Mouse (Mus musculus) liver, embryonic 14.5 days (tissue): ENCODE data around the gene Phactr4. TPM values are rescaled to one million over a fixed set of nuclear protein-coding genes. Genes with fewer than 3 reads are reported as not detected.

Experiments
- ATAC-seq: fragments of 200-750 bp; cut with Nextera tagmentation; 2 replicates; pipeline ENCODE4 v1.8.0; 2017; ENCODE audit warnings: moderate number of reproducible peaks, mild to moderate bottlenecking, moderate library complexity; ENCODE audit not compliant: insufficient read depth
- DNase-seq, 3 experiments: peaks; one replicate each; pipeline ENCODE4 v3.0.0-alpha.2; 2012 to 2013; ENCODE audit warnings: low read depth in 3 of 3, low spot score in 3 of 3
- H3K27ac ChIP-seq: fragments of 300-500 bp; sonication (generic); 2 replicates; pipeline ENCODE4 v1.5.1; 2014; ENCODE audit warnings: moderate library complexity, mild to moderate bottlenecking, control low read depth, inconsistent platforms
- H3K27me3 ChIP-seq: fragments of 300-500 bp; sonication (generic); 2 replicates; pipeline ENCODE4 v1.6.1; 2014; ENCODE audit warnings: mild to moderate bottlenecking, low read length, moderate library complexity; ENCODE audit not compliant: control insufficient read depth, insufficient read depth
- H3K36me3 ChIP-seq: fragments of 300-500 bp; sonication (generic); replicated peaks from 2 replicates; pipeline ENCODE4 v1.6.1; 2014; ENCODE audit warnings: low read depth; ENCODE audit not compliant: control insufficient read depth, insufficient read depth
- H3K4me1 ChIP-seq, 2 experiments: fragments of 200-500 bp in 1 of 2; fragments of 300-500 bp in 1 of 2; sonication (generic) in 1 of 2; replicated peaks; 2 replicates each; pipeline ENCODE4 v1.6.1; 2012 to 2014; ENCODE audit warnings: antibody characterized with exemption in 1 of 2, inconsistent platforms in 1 of 2, low read length in 1 of 2; ENCODE audit not compliant: control insufficient read depth in 2 of 2, insufficient read depth in 2 of 2
- H3K4me2 ChIP-seq: fragments of 300-500 bp; sonication (generic); 2 replicates; pipeline ENCODE4 v1.6.1; 2014; ENCODE audit warnings: low read depth, mild to moderate bottlenecking, control low read depth, moderate library complexity
- H3K4me3 ChIP-seq, 2 experiments: fragments of 200-500 bp in 1 of 2; fragments of 300-500 bp in 1 of 2; sonication (generic) in 1 of 2; 2 replicates each; pipeline ENCODE4 v1.5.1; 2012 to 2014; ENCODE audit warnings: low read depth in 2 of 2, low read length in 2 of 2, mild to moderate bottlenecking in 2 of 2, control low read depth in 1 of 2, inconsistent platforms in 1 of 2, moderate library complexity in 1 of 2; ENCODE audit not compliant: insufficient read depth in 1 of 2
- H3K9ac ChIP-seq: fragments of 300-500 bp; sonication (generic); replicated peaks from 2 replicates; pipeline ENCODE4 v1.6.1; 2014; ENCODE audit warnings: mild to moderate bottlenecking, control low read depth, moderate library complexity
- H3K9me3 ChIP-seq: fragments of 300-500 bp; sonication (generic); 2 replicates; pipeline ENCODE4 v1.6.1; 2016; ENCODE audit warnings: low read length, mixed read lengths; ENCODE audit not compliant: control insufficient read depth
- CTCF ChIP-seq: IDR thresholded peaks from 2 replicates; pipeline ENCODE4 v1.5.1; 2016; ENCODE audit warnings: antibody characterized with exemption, low read depth, control low read depth
- EP300 ChIP-seq: IDR thresholded peaks from 2 replicates; pipeline ENCODE4 v1.6.1; 2016; ENCODE audit warnings: antibody characterized with exemption, low read depth
- WGBS: fragments of 180-500 bp; shearing (Covaris S2); extraction: QIAGEN DNeasy Blood & Tissue Kit; methylation state at CpG from one replicate; pipeline ENCODE4 v1.1.7; 2014; ENCODE audit not compliant: insufficient replicate concordance; 5-methylcytosine and 5-hydroxymethylcytosine counted together
- polyA plus RNA-seq, 2 experiments: library from polyadenylated mRNA; depleted of rRNA in 1 of 2; stranded (reverse) in 1 of 2; unstranded in 1 of 2; fragments of >200 nt; fragmentation: Nextera tagmentation in 1 of 2; extraction: Ambion mirVana in 1 of 2; gene quantifications; 2 replicates each; pipeline versions ENCODE4 v1.2.1 to v1.2.3; 2012 to 2014

Phactr4 gene
- polyA plus RNA-seq, 2 experiments: 7.4 to 10.9 TPM

DNA sequence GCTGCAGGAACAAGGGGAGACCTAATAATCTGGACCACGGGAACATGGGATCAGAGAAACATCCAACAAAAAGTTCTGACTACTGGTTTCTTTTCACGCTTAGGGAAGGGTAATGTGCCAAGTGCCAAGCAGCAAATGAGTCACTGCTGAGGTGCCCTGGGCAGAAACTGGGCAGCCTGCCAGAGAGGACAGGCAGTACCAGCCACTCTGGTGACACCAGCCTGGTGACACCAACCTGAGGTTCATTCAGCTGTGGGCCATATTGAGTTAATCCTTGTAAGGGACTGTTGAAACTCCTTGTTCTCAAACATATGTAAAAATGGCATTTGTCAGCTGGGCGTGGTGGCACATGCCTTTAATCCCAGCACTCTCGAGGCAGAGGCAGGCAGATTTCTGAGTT, 67.7 kb downstream of the Phactr4 start:
- Histone ChIP-seq H3K27me3 (no peaks in the 10 kb centered on the region), H3K4me2 (no peak overlapping the region), H3K27ac (peak overlapping the region; percentile 93), H3K9ac (no peak overlapping the region), H3K4me1 (peaks cover 22 to 29% of the 10 kb centered on the region in 2 experiments), H3K4me3 (no peak overlapping the region), H3K9me3 (no peaks in the 10 kb centered on the region), H3K36me3 (peaks cover 30% of the 10 kb centered on the region)
- no peak for DNase-seq
- no peak for ATAC-seq
- whole genome bisulfite sequencing: 78% methylated on average over 4 of the region's 4 CpGs
- no peak for TF ChIP-seq CTCF
- no peak for TF ChIP-seq EP300

DNA sequence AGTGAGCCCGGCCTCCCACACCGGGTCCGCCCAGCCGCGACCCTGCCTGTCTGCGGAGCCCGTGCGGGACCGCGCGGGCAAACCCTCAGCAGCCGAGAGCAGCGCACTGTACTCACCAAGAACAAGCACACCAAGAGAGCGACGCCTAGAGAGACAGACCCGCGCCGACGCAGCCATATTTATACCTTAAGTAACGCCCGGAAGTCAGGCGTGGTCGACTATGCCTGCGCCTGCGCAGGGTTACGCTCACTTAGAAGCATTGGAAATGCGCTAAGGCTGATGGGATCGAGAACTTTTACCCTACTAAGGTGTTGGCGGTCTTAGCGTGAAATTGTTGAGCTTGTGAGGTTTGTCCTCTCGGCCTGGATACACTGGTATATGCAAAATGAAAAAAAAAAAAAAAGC, 68.8 kb downstream of the Phactr4 start, which contains the start of gene Rcc1:
Gene Rcc1, minus strand, starts transcription at position 125 of the 405 bp plus-strand sequence.
- TF ChIP-seq CTCF (peak; percentile 43; the same call in 1 of the 2 replicates), EP300 (no peak)
- peak within 1 kb of the TSS; percentile 55 for H3K4me2 ChIP-seq
- H3K9ac ChIP-seq: peak within 1 kb of the TSS; percentile 83
- H3K27me3 ChIP-seq: no peaks in the 10 kb centered on the region
- DNase-seq (peak; percentile 91 to 94 (median 91)), ATAC-seq (peak; percentile 79)
- WGBS: under 1% methylated on average over 31 of the region's 31 CpGs
- H3K36me3 ChIP-seq: peaks cover 27% of the 10 kb centered on the region
- no peaks in the 10 kb centered on the region for H3K9me3 ChIP-seq
- H3K27ac ChIP-seq: peak within 1 kb of the TSS; percentile 93
- peak within 1 kb of the TSS; percentile 83 to 96 for H3K4me3 ChIP-seq
- H3K4me1 ChIP-seq: peaks cover 22 to 29% of the 10 kb centered on the region in 2 experiments

DNA sequence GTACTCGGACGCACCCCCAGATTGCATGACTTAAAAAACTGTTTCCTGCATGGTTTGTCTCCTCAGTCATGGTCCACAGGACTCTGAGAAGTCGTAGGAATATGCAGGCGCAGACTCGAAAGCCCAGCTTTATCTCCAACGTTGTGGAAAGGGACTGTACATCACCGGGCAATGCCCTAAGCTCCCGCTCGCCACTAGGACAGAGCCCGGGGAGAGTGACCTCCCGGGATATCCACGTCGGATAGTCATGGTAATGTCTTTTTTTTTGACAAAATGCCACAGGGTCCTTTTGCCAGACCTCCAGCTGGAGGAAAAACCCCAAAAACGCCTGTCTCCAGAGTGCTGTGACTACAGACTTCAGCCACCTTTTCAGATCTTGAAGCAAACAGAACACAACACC, 69.5 kb downstream of the Phactr4 start:
- ATAC-seq (no peak), DNase-seq (no peak)
- Histone ChIP-seq H3K27ac (peak overlapping the region; percentile 93), H3K27me3 (no peaks in the 10 kb centered on the region), H3K4me1 (peaks cover 22 to 30% of the 10 kb centered on the region in 2 experiments), H3K36me3 (peaks cover 22% of the 10 kb centered on the region), H3K4me2 (peak overlapping the region; percentile 55), H3K9me3 (no peaks in the 10 kb centered on the region), H3K9ac (peak overlapping the region; percentile 83), H3K4me3 (peak overlapping the region; percentile 83 to 96)
- under 1% methylated on average over 14 of the region's 14 CpGs for WGBS
- no peak for TF ChIP-seq CTCF
- no peak for TF ChIP-seq EP300

DNA sequence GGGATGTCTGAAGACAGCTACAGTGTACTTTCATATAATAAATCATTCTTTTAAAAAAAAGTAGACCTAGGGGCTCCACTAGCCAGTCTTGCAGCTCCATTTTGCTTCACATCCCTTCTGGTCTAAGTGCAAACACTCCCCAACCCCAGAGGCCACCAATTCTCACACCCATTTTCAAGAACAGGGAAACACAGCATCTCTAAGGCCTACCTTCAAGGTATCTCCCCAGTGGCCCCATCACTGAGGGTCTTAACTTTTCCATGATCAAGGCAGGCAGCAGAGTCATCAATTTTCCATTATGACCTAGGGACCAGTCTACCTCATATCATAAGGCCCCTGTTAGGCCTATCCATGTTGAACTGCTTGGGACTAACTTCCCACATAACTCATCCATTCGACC, 70.9 kb downstream of the Phactr4 start:
- ATAC-seq: no peak
- peak overlapping the region; percentile 83 to 96 for H3K4me3 ChIP-seq

DNA sequence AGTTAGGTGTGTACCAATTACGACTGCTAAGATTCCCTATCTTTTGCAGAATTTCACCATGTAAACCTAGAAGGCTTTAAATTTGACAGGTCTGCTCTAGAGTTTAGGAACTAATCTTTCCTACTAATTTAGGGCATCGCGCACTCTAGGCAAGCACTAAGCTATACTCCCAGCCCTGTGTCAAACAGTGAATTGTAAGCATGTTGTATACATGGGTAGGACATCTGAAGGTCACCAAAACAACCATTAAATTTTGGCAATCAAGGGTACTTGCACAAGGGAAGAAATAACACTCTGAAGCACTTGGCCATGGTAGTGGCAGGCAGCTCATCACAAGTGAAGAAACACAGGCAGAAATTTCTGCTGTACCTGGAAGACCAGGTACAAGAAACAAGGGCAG, 71.4 kb downstream of the Phactr4 start:
- DNase-seq: no peak
- peaks cover 14% of the 10 kb centered on the region for H3K36me3 ChIP-seq
- no peaks in the 10 kb centered on the region for H3K9me3 ChIP-seq
- WGBS: 41% methylated on average over 3 of the region's 3 CpGs
- no peak overlapping the region; a peak in 1 of 4 replicates for H3K4me3 ChIP-seq
- TF ChIP-seq EP300: no peak
- no peak for TF ChIP-seq CTCF
- no peaks in the 10 kb centered on the region for H3K27me3 ChIP-seq
- no peak for ATAC-seq
- peak overlapping the region; percentile 55 for H3K4me2 ChIP-seq
- no peak overlapping the region; the same call in 1 of the 2 replicates for H3K9ac ChIP-seq
- peaks cover 8 to 21% of the 10 kb centered on the region in 2 experiments for H3K4me1 ChIP-seq
- H3K27ac ChIP-seq: peak overlapping the region; percentile 93

More for the DNA sequence above, 70.9 kb downstream of the Phactr4 start:
- Histone ChIP-seq H3K36me3 (peaks cover 14% of the 10 kb centered on the region), H3K9ac (peak overlapping the region; percentile 83), H3K9me3 (no peaks in the 10 kb centered on the region), H3K4me1 (peaks cover 13 to 23% of the 10 kb centered on the region in 2 experiments), H3K4me2 (peak overlapping the region; percentile 55), H3K27me3 (no peaks in the 10 kb centered on the region), H3K27ac (peak overlapping the region; percentile 93)
- WGBS: 14% methylated on average over 1 of the region's 1 CpGs
- no peak for DNase-seq
- no peak for TF ChIP-seq CTCF
- no peak for TF ChIP-seq EP300
